Mouse (Mus musculus) CH12F3 (cell line): Measurements from ENCODE around the gene Slc39a11.

Source experiments
- in situ Hi-C: fragments of 300-500 bp; cut with MboI; formaldehyde crosslinking; loops from 2 replicates; pipeline ENCODE4 v1.14.3; 2020; ENCODE audit warnings: low sequenced_read_pairs

Gene Slc39a11

GRCm38 (mm10) chr11:113554194-113554593 lies 95.7 kb downstream of the Slc39a11 start:
- in situ Hi-C loops = no loop called here

DNA sequence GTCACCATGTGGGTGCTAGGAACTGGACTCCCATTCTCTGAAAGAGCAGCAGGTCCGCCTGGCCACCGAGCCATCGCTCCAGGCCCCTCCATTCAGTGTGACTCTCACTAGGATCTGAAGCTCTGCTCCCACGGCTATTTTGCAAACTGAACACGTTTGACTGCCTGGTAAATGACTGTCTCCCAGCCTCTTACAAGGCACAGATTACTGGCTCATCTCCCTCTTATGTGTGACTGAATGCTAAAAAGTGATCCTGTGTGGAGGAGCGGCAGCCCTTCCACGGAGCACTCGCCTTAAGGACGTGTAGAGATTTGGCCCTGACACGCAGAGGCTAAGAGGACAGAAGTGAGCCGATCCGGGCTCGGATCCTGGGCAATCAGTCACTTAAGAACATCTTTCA lies 96.3 kb downstream of the Slc39a11 start:
- in situ Hi-C loops = no loop called here

GRCm38 (mm10) chr11:113552539-113552938 lies 97.3 kb downstream of the Slc39a11 start:
- in situ Hi-C loops = no loop called here

DNA sequence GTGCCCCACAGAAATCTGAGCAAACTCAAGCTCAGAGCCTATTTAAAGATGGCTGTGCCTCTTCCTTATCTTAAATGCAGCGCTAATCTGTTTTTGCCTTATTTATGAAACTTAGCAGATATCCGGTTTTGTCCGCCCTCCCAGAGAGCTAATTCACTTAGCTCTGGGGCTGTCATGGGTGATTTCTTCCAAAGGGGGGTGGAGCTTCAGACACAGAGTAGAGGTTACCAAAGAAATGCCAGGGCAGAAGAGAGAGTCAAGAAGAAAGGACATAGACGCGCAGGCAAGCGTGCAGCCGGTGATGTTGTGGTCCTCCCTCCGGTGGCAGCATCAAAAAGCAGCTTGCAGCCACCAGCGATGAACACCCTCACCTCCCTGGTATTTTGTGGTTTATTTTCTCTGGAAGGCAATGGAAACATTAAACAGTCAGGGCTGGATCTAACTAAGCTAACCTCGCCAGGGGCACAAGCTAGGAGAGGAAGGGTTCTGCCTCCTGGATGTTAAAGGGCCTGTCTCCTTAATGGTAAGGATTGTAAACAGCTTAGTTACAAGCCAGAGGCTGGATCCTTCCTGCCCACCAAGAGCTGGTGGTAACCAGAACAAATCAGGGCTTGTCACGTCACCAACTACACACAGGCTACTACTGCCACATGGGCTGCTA lies 103.5 kb downstream of the Slc39a11 start:
- in situ Hi-C loops = no loop called here

DNA sequence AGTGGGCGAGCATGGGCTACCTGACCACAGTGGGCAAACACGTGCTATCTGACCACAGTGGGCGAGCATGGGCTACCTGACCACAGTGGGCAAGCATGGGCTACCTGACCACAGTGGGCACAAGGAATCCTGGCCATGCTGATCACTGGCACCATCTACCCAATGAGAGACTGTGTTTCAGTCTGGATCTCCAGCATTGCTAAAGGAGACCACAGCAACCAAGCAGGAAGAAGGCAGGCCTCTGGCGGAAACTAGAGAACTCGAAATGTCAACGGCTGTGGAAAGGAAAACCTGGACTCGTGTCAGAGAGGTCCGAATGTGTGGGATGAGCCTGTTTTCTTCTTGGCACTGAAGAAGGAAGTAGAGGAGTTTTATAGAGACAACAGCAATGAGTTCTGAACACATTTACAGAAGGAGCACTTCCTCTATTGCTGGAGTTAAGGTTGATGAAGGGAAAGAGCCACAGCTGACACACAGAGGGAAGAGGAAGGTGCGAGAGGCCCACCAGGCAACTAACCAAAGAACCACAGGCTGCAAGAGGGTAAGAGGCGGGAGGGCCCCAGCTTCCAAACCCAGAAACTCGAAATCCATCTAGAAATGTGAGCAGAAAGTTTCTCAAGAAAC lies 105.8 kb downstream of the Slc39a11 start:
- in situ Hi-C loops = no loop called here

DNA sequence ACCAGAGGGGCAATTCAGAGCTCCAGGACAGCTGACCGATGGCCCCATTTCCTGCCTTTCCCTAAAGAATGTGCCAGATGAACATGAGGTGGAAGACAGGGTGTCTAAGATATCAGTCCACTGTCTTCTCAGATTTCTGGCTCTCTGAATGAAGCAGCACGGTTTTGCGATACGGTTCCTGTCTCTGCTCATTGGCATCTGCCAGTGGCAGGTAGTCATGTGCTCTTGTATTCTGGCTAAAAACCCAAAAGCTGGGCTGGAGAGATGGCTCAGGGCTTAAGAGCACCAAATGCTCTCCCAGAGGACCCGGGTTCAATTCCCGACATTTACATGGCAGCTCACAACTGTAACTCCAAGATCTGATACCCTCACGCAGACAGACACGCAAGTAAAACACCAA lies 108.8 kb downstream of the Slc39a11 start:
- in situ Hi-C loops = no loop called here

DNA sequence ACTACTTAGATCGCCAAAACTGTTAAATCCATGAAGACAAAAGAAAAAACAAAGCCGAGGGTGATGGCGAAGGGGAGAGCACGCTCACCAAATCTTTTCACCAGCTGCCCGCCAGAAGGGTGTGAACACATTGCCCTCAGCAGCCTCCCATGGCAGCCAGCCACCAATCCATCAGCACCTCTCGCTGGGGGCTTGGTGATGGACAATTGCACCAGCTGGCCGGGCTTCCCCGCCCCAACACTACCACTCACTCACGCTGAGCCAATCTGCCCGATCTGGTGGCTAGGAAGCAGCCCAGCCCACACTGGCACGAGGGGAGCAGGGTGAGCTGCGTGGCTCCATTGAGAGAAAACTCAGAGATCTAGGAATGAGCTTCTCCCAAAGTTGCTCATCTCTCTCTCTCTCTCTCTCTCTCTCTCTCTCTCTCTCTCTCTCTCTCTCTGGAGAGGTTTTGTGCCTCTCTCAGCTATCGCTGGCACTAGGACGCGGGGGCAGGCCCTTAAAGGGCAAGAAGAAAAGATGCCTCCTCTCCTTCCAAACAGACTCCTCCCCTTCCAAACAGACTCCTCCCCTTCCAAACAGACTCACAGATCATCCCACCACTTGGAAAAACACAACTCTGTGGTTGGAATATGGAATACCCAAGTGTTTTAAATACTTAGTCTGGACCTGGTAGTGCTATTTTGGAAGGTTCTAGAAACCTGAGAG lies 110.2 kb downstream of the Slc39a11 start:
- in situ Hi-C loops = no loop called here

- in situ Hi-C loops = no loop called here
These were observed 110.8 kb downstream of the Slc39a11 start for GRCm38 (mm10) chr11:113539079-113539478.

- in situ Hi-C loops = no loop called here
These were observed 111.4 kb downstream of the Slc39a11 start for GRCm38 (mm10) chr11:113538406-113538917.

GRCm38 (mm10) chr11:113537715-113538114 lies 112.2 kb downstream of the Slc39a11 start:
- in situ Hi-C loops = no loop called here

DNA sequence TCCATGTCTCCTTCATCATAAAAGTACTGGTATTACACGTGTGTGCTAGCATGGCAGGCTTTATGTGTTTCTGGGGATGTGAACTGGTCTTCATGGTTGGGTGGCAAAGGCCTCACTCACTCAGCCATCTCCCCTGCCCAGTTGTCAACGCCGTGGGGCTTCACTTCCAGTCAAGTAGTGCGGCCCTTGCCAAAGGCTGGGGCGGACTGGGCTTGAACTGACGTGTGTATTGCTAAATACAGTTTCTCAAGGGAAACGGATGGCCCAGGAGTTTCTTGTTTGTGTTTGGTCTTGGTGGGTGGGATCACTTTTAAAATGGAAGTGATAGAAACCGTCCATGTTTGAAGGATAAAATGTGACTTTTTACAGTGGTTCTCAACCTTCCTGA lies 112.7 kb downstream of the Slc39a11 start:
- in situ Hi-C loops = no loop called here

DNA sequence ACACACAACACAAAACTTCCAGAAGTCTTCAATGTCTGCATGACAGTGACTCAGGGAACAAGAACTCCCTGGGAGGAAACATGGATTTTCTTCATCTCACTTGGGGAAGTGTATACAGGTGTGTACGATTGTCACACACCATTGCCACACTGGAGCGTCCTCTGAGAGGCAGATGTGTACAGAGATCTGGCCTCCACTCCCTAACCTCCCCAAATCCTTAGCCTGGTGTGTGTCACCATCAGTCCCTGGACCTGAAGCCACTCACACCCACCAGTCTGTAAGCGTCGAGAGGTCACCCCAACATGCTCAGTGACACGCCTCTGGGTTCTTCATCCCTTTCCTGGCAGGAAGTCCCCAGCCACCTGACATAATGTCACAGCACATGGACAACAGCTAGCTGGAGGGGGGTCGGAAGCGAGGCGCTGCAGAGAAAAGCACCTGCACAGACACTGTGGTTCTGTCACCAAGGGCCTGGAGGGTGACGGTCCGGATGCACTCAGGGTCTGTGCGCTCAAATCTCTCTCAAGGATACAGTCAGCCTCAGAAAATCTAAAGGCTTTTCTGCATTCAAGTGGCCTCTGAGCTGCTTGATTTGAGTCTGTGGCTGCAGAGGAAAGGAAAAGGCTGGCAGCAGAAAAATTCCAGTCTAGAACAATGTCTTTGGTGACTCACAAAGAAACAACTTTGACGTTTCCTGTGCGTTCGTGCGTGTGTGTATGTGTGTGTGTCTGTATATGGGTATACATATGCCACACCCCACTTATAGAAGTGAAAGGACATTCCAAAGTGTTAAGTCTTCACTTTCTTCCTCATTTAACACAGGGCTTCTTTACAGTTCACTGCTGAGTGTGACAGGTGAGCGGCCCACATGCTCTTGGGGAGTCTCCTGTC lies 113.3 kb downstream of the Slc39a11 start:
- in situ Hi-C loops = no loop called here

- in situ Hi-C loops = no loop called here
These were observed 115.5 kb downstream of the Slc39a11 start for GRCm38 (mm10) chr11:113534341-113534740.

- in situ Hi-C loops = no loop called here
These were observed 115.9 kb downstream of the Slc39a11 start for GRCm38 (mm10) chr11:113533931-113534330.

GRCm38 (mm10) chr11:113528391-113528790 lies 121.5 kb downstream of the Slc39a11 start:
- in situ Hi-C loops = no loop called here

- in situ Hi-C loops = no loop called here
These were observed 124.1 kb downstream of the Slc39a11 start for GRCm38 (mm10) chr11:113525731-113526130.

GRCm38 (mm10) chr11:113522726-113523125 lies 127.2 kb downstream of the Slc39a11 start:
- in situ Hi-C loops = no loop called here

- in situ Hi-C loops = no loop called here
These were observed 128.2 kb downstream of the Slc39a11 start for GRCm38 (mm10) chr11:113521469-113522190.

DNA sequence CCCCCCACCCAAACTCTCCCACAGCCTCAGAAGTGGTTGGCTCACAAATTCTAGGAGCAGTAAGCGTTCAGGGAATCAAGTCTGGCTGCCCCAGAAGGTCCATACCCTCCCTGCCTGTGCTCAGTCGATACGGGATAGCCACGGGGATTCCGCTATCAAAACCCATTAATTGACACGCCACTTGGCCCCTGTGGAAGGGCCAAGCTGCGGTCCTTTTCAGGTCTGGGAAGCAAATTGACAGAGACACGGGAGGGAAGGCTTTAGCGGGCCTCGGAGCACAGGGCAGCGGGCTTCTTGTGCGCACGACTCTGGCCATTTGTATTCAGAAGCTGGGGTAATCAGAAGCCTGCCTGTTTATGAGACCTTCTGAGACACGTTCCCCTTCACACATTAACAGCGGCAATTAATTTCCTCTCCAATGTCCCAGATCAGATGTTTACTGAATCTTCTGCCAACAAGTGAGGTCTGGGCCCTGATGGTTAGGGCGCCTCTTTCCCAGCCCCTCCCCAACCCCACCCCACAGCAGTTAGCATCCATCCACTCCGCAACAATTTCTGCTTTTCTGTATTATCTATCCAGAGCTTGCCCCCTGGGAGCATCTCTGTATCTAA lies 128.9 kb downstream of the Slc39a11 start:
- in situ Hi-C loops = no loop called here

DNA sequence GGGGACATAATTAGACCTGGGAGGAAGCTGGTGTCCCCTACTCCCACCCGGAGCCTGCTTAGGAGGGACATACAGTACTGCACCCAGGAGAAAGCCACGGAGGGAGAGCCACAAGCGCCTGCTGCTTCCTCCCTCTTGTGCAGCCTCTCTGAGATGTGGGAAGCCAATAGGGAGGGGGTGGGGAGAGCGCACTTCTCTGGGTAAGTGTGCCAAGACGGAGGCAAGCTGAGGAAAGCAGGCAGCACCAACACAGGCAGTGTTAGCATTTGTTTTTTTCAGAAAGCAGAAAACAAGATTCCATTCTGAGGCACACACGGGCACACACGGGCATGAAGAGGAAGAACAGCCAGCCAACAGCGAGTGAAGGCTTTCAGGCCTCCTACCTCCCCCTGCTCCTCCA lies 129.5 kb downstream of the Slc39a11 start:
- in situ Hi-C loops = no loop called here
